Mouse (Mus musculus) heart, embryonic 16.5 days (tissue): Measurements from ENCODE around the gene 4930568D16Rik. TPM values are rescaled to one million over a fixed set of nuclear protein-coding genes. Genes with fewer than 3 reads are reported as not detected.

Experiments used
- ATAC-seq: fragments of 200-750 bp; cut with Nextera tagmentation; replicated peaks from 2 replicates; pipeline ENCODE4 v1.8.0; 2017; ENCODE audit warnings: moderate number of reproducible peaks; ENCODE audit not compliant: insufficient read depth, low FRiP score; ENCODE audit errors: extremely low read depth
- H3K27ac ChIP-seq: fragments of 300-500 bp; sonication (generic); 2 replicates; pipeline ENCODE4 v1.5.1; 2014; ENCODE audit warnings: mild to moderate bottlenecking, low read length, control low read depth, moderate library complexity
- H3K27me3 ChIP-seq: fragments of 300-500 bp; sonication (generic); 2 replicates; pipeline ENCODE4 v1.6.1; 2014; ENCODE audit warnings: low read length, mixed read lengths; ENCODE audit not compliant: control insufficient read depth, insufficient read depth
- H3K36me3 ChIP-seq: fragments of 300-500 bp; sonication (generic); 2 replicates; pipeline ENCODE4 v1.6.1; 2014; ENCODE audit not compliant: control insufficient read depth, insufficient read depth
- H3K4me1 ChIP-seq: fragments of 300-500 bp; sonication (generic); 2 replicates; pipeline ENCODE4 v1.6.1; 2014; ENCODE audit warnings: low read length, mixed read lengths; ENCODE audit not compliant: control insufficient read depth, insufficient read depth
- H3K4me2 ChIP-seq: fragments of 300-500 bp; sonication (generic); 2 replicates; pipeline ENCODE4 v1.6.1; 2014; ENCODE audit warnings: low read depth, mild to moderate bottlenecking, control low read depth, low read length
- H3K4me3 ChIP-seq: fragments of 300-500 bp; sonication (generic); 2 replicates; pipeline ENCODE4 v1.5.1; 2014; ENCODE audit warnings: mild to moderate bottlenecking, control low read depth, low read length
- H3K9ac ChIP-seq: fragments of 300-500 bp; sonication (generic); 2 replicates; pipeline ENCODE4 v1.6.1; 2014; ENCODE audit warnings: low read length, control low read depth
- H3K9me3 ChIP-seq: fragments of 300-500 bp; sonication (generic); replicated peaks from 2 replicates; pipeline ENCODE4 v1.6.1; 2016; ENCODE audit warnings: low read length; ENCODE audit not compliant: control insufficient read depth
- WGBS: fragments of 180-500 bp; shearing (Covaris S2); extraction: QIAGEN DNeasy Blood & Tissue Kit; methylation state at CpG from one replicate; pipeline ENCODE4 v1.1.7; 2014; 5-methylcytosine and 5-hydroxymethylcytosine counted together
- polyA plus RNA-seq: library from polyadenylated mRNA; unstranded; fragments of >200 nt; fragmentation: Nextera tagmentation; extraction: Ambion mirVana; gene quantifications from 2 replicates; pipeline ENCODE4 v1.2.1, GENCODE M21; 2015

The 4930568D16Rik gene
- polyA plus RNA-seq, 1 experiment from 2014 or later: not detected

- peak; percentile 100 for ATAC-seq
- Histone ChIP-seq H3K27me3 (no peaks in the 10 kb centered on the region), H3K4me3 (peak within 1 kb of the TSS; percentile 74), H3K9me3 (no peaks in the 10 kb centered on the region), H3K4me1 (peaks cover 15% of the 10 kb centered on the region), H3K4me2 (peak within 1 kb of the TSS; percentile 78), H3K36me3 (no peaks in the 10 kb centered on the region), H3K27ac (peak within 1 kb of the TSS; percentile 92), H3K9ac (peak within 1 kb of the TSS; percentile 84)
- WGBS: under 1% methylated on average over 45 of the region's 45 CpGs
Observed at GRCm38 (mm10) chr2:35336388-35337280, 30.9 kb downstream of the 4930568D16Rik start, which contains the start of gene Stom. Gene Stom (minus strand): TSS chr2:35336976.

- Histone ChIP-seq H3K4me3 (peak overlapping the region; percentile 74), H3K27ac (no peak overlapping the region), H3K36me3 (no peaks in the 10 kb centered on the region), H3K9ac (peak overlapping the region; percentile 31; the same call in 1 of the 2 replicates), H3K4me1 (peaks cover 15% of the 10 kb centered on the region), H3K9me3 (no peaks in the 10 kb centered on the region), H3K27me3 (no peaks in the 10 kb centered on the region), H3K4me2 (peak overlapping the region; percentile 78)
- ATAC-seq: no peak
- WGBS: 22% methylated on average over 7 of the region's 7 CpGs
Observed at GRCm38 (mm10) chr2:35335620-35336019, 31.9 kb downstream of the 4930568D16Rik start.

- no peaks in the 10 kb centered on the region for H3K36me3 ChIP-seq
- H3K9me3 ChIP-seq: no peaks in the 10 kb centered on the region
- peaks cover 15% of the 10 kb centered on the region for H3K4me1 ChIP-seq
- H3K27ac ChIP-seq: no peak overlapping the region
- no peaks in the 10 kb centered on the region for H3K27me3 ChIP-seq
- no peak overlapping the region for H3K4me2 ChIP-seq
- H3K9ac ChIP-seq: no peak overlapping the region
- no peak for ATAC-seq
- no peak overlapping the region for H3K4me3 ChIP-seq
Observed at GRCm38 (mm10) chr2:35333670-35334069, 33.9 kb downstream of the 4930568D16Rik start.

GRCm38 (mm10) chr2:35331205-35331604 is 36.3 kb downstream of the 4930568D16Rik start:
- no peaks in the 10 kb centered on the region for H3K27me3 ChIP-seq
- peaks cover 9% of the 10 kb centered on the region for H3K4me1 ChIP-seq
- H3K4me2 ChIP-seq: no peak overlapping the region
- 50% methylated on average over 2 of the region's 2 CpGs for WGBS
- no peak overlapping the region for H3K9ac ChIP-seq
- H3K36me3 ChIP-seq: no peaks in the 10 kb centered on the region
- no peak for ATAC-seq
- H3K27ac ChIP-seq: no peak overlapping the region
- no peaks in the 10 kb centered on the region for H3K9me3 ChIP-seq
- H3K4me3 ChIP-seq: no peak overlapping the region

- ATAC-seq: no peak
- 82% methylated on average over 2 of the region's 2 CpGs for WGBS
- H3K36me3 ChIP-seq: no peaks in the 10 kb centered on the region
- no peak overlapping the region for H3K27ac ChIP-seq
- no peaks in the 10 kb centered on the region for H3K27me3 ChIP-seq
- H3K4me3 ChIP-seq: no peak overlapping the region
- no peak overlapping the region for H3K4me2 ChIP-seq
- peaks cover 2% of the 10 kb centered on the region; the same call in 1 of the 2 replicates for H3K4me1 ChIP-seq
- H3K9me3 ChIP-seq: no peaks in the 10 kb centered on the region
- no peak overlapping the region for H3K9ac ChIP-seq
Observed at GRCm38 (mm10) chr2:35329061-35329460, 38.5 kb downstream of the 4930568D16Rik start.

GRCm38 (mm10) chr2:35328064-35328792 is 39.3 kb downstream of the 4930568D16Rik start:
- 48% methylated on average over 11 of the region's 11 CpGs for WGBS

GRCm38 (mm10) chr2:35327583-35327982 is 39.9 kb downstream of the 4930568D16Rik start:
- no peak overlapping the region for H3K27ac ChIP-seq
- H3K4me2 ChIP-seq: no peak overlapping the region
- H3K9me3 ChIP-seq: no peaks in the 10 kb centered on the region
- no peak overlapping the region for H3K9ac ChIP-seq
- peaks cover 15% of the 10 kb centered on the region for H3K4me1 ChIP-seq
- 46% methylated on average over 10 of the region's 10 CpGs for WGBS
- no peak overlapping the region for H3K4me3 ChIP-seq
- H3K36me3 ChIP-seq: no peaks in the 10 kb centered on the region
- ATAC-seq: no peak
- no peaks in the 10 kb centered on the region for H3K27me3 ChIP-seq

More at GRCm38 (mm10) chr2:35328064-35328792, 39.3 kb downstream of the 4930568D16Rik start:
- H3K27ac ChIP-seq: no peak overlapping the region
- no peak overlapping the region for H3K4me2 ChIP-seq
- H3K4me1 ChIP-seq: peaks cover 10% of the 10 kb centered on the region
- H3K27me3 ChIP-seq: no peaks in the 10 kb centered on the region
- H3K36me3 ChIP-seq: no peaks in the 10 kb centered on the region
- H3K9me3 ChIP-seq: no peaks in the 10 kb centered on the region
- H3K9ac ChIP-seq: no peak overlapping the region
- H3K4me3 ChIP-seq: no peak overlapping the region
- no peak for ATAC-seq

GRCm38 (mm10) chr2:35326931-35327330 is 40.6 kb downstream of the 4930568D16Rik start:
- WGBS: 64% methylated on average over 1 of the region's 1 CpGs
- Histone ChIP-seq H3K9ac (no peak overlapping the region), H3K9me3 (no peaks in the 10 kb centered on the region), H3K4me2 (no peak overlapping the region), H3K27me3 (no peaks in the 10 kb centered on the region), H3K4me1 (peaks cover 21% of the 10 kb centered on the region), H3K4me3 (no peak overlapping the region), H3K36me3 (no peaks in the 10 kb centered on the region), H3K27ac (no peak overlapping the region)
- no peak for ATAC-seq

GRCm38 (mm10) chr2:35325930-35326329 is 41.6 kb downstream of the 4930568D16Rik start:
- no peak for ATAC-seq
- WGBS: 63% methylated on average over 10 of the region's 10 CpGs
- Histone ChIP-seq H3K27ac (no peak overlapping the region), H3K4me3 (no peak overlapping the region), H3K4me1 (peaks cover 28% of the 10 kb centered on the region), H3K27me3 (no peaks in the 10 kb centered on the region), H3K36me3 (peaks cover 2% of the 10 kb centered on the region; the same call in 1 of the 2 replicates), H3K9ac (no peak overlapping the region), H3K4me2 (no peak overlapping the region), H3K9me3 (no peaks in the 10 kb centered on the region)
